Mouse (Mus musculus): ENCODE results near the gene Calm4.
"Not testable (repeated sequence)": the region's sequence is repeated elsewhere in the genome, so short reads cannot be mapped to it uniquely, and the experiment has no call there.

Gene Calm4

DNA sequence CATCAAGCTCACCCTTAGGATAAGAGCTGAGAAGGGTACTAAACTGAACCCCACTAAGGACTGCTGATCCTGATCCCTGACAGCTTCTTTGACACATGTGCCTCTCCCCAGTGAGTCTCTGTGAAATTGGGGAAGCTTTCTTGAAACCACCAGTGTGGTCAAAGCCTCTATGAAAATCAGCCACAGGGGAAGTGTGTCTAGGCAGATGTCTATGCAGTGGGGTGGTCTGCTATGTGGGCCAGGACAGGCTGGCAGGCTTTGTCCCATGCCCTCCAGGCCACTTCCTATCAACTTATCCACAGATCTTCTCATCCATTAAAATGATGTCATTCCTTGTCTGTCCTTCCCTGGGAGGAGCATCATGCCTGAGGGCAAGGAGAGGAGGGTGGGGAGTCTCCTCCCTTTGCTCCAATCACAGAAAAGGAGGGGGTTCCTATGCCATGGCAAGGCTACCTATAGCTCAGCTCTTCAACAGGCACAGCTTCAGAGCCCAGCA lies at the start of gene Calm4:
Calm4 (plus strand) TSS at position 446 of the 496 bp plus-strand sequence.
- not testable (repeated sequence) for DNase-seq

DNA sequence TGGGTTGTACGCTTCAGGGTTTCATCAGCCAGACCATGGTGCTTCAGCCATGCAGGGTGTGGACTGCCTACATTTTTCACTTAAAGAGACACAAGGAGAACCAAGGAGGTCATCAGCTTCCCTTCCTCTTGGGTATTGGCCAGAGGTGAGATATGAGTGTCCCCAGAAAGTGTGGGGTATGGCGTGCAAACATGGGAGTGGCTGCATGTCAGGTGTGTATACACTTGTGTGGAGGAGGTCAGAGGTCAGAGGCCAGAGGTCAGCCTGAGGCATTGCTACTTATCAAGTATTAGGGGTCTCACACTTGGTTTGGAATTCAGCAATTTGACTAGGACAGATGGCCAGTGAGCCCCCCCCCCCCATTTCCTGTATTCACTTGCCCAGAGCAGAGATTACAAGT lies 49.0 kb upstream of the Calm4 start:
- DNase-seq, result no peak

DNA sequence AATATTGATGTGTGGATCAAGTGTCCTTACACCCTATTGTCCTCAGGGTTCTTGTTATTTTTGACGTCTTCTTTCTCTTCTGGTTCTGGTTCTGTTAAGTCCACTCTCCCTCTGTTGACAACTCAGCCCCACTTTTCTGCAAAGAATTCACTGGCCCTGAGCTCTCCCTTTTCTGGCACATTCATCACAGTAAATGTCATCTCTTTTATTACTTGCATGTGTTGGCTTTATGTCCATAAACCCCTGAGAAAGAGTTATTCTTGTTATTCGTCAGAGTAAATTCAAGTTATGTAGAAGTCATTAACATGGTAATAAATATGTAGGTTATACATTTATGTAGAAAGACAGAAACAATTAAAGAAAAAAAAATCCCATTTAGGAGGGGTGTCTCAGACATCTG lies 48.0 kb upstream of the Calm4 start:
- no peak for DNase-seq

DNA sequence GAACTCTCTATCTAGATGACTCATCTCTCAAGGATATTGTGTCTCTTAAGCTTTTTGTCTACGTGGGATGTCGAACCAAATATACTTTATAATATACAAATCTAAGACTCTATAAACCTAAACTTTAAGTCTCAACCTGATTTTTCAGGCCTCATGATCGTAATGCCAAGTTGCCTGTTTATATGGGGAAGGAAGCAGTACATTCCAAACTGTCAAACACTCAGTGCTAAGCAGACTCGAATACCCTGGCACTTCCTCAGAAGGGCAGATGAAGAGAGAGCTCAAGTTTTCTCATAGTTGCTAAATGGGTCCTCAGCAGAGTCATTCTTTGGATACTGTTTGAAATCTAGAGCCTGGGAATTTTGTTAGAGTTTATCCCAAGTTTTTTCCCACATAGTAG lies 40.9 kb upstream of the Calm4 start:
- no peak for DNase-seq

DNA sequence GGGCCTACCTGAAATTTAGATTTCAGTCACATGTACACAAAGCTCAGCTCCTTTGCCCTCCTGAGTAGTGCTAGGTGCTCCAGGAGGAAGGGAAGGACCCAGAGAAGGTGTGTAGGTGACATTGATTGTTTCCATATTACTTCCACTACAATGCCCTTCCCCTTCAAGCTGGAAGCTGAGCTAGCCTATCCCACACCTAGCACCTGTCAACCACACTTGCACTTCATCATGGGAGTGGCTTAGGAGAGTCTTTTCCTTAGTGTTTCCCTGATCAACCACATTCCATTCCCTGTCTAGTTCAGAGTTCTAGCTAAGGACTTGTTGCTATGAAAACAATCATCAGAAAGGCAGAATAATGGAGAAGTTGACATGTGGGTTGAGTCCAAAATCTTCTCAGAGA lies 38.8 kb upstream of the Calm4 start:
- no peak for DNase-seq

DNA sequence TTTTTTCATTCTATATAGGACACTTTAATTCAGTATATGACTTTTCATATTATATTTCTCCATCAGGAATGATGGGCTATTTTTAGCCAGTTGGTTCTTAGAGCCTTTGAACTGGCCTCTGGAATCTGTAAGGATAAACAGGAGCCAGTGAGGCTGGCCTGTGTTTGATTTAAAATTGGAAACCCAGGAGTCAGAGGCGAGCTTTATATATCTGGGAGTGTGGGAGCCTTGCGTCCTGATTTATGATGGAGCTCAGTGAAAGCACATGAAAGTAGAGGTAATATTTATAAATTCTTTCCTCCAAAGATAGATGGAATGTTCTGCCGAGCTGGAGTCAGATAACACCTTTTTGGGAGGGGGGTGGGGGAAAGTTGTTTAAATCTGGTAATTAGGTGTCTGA lies 38.2 kb upstream of the Calm4 start:
- DNase-seq, result no peak

DNA sequence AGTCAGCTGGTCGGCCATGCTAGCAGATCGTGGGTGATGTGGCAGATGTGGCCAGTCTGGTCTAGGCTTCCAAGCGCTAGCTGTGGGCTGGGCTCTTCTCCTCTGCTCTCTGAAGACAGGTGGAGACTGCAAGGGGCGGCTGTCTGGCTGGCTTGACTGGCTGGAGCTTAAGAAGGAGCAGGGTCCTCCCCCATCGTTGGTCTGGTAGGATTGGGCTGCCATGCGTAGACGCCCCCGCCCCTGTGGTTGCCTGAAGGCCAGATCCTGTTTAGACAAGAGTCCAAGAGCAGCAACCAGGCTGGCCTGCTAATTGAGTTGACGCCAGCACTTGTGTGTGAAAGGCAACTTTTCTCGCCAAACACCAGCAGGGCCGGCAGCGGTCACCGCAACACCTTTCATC lies 33.4 kb upstream of the Calm4 start, which contains the start of gene Calml3:
Calml3 (minus strand) TSS at position 131 of the 400 bp plus-strand sequence.
- no peak for DNase-seq

DNA sequence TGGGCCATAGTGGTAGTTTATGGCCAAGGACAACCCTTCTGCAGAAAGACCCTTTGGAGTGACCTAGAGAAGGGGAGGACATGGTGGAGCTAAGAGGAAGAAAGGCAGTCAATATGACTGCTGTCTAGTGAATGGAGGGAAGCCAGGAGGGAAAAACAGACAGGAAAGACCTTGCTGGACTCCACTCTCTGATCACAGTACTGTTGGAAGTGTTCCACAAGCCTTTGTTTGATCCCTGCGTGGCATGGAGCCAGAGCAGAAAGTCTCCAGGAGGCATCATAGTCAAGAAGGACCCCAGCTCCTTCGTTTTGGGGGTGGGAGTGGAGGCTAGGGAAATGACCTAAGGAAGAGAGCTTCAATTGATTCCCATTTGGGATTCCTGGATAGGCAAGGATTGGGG lies 32.4 kb upstream of the Calm4 start:
- no peak for DNase-seq

DNA sequence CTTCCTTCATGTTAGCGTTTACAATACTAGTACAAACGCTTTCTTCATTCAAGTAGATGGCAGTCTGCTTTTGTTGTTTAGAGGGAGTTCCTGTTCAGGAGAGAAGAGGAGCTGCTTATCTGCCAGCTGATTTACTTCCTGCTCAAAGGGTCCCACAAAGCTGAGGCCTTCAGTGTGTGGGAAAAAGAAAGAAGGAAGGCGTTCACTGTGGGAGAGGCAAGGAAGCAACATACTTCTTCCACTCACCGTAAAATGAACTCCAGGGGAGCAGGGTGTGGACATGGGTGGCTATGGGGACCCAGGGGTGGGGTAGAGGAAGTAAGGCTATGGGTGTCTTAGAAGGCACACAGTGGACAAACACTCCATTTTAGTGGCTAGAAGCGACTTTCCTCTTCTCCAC lies 31.9 kb upstream of the Calm4 start:
- DNase-seq, result no peak

DNA sequence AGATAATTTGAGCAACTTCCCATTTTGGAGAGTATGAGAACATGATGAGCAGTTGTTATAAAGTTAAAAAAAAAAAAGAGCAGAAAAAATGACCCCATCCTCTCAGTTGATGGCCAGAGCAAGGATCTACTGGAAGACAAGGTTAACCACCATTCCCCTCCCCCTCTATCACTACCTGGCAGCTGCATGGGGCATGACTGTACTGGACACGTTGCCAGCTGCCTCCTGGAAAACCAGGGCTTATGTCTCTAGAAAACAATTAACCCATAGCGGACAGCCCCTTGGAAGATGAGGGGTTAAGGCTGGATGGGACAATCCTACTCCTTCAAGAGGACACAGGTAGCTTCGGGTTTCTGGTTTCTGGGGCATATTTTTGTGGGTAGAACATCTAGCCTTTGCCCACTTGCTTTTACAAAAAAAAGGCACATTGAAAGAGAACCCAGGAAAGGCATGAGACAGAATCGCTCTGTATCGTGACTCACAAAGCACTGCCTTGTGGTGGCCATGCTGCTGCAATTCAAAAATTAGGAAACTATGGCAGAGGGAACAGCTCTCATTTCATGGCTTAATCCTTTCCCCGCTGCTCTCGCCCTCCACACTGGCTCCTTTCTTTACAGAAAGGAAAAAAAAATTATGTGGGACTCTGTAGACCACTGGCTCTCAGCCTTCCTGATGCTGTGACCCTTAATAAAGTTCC lies 30.3 kb upstream of the Calm4 start:
- no peak for DNase-seq

DNA sequence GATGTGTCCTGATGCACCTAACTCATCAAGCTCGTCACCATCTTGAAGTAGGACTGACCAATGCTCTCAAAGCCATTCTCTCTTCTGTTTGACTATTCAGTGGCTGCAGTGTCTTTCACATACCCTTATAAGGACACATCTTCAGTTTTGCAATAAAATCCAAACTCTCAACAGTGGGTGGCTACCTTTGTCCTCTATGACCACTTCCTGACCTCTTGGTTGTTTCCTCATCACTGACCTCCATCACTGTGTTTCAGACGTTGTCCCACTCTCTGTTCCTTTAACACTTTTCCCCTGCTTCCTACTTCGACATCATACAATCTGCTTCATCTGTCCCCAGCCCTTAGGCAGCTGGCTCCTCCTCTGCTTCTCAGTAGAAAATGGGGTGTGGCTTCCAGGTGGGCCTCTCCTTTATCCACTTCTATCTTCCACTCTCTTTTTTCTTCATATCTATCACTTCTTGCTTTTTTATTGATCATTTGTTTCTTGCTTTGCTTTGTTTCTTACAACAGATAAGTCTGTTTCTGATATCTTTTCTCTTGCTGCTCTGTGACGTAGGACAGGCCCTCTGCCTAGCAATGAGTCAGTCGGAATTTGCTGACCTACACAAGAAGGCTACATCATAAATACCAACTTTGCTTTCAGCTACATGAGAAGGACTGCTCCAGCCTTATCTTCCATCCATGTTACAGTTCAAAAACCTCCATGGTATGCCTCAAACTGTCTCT lies 19.4 kb upstream of the Calm4 start:
- DNase-seq, result no peak

DNA sequence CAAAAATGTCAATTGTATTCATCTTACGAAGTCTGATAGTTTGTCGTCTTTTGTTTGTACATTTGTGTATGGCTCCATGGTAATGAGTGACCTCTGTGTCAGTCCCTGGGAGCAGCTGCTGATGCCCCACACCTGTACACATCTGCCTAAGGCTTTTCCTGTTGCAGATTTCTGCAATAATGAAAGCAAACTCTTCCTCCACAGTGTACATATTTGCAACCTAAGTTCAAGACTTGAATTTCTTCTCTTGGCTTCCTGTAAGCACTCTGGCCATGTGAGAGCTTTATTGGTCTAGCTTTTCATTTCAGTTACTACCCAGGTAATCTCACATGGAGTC lies 18.8 kb upstream of the Calm4 start:
- no peak for DNase-seq

DNA sequence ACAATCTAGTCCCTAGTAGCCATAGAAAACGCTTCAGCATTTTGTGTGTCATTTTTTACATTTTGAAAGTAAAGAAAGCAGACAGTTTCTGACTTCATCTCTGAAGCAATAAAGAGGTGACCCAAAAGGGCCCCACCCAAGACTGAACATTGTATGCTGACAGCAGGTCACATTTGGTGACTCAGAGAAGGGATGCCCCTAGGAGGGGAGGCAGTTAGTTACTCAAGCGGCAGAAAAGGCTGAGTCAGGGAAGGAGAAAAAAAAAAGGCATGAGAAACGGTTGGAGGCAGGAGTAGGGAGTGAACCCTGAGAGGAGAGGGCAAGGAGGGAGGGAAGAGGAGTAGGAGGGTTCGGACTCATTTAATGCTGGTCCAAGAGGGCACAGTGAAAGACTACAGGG lies 15.5 kb upstream of the Calm4 start:
- DNase-seq, result no peak

DNA sequence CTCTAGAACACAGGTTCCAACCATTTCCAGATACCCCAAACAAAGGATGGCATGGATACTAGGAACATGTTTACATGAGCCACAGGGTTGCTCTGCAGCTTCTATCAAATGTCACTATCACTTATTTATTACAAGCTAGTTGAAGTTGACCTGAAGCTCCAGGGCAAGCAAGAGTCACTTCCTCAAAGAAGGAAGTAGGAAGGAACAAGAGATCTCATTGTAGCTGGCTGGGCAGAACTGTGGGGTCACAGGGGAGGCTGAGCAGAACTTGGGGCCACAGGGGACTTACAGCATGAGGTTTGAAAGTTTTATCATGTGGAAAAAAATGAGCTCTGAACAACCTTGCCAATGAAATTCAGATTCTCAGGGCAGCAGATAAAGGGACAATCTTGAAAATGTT lies 11.8 kb upstream of the Calm4 start:
- DNase-seq, result no peak

DNA sequence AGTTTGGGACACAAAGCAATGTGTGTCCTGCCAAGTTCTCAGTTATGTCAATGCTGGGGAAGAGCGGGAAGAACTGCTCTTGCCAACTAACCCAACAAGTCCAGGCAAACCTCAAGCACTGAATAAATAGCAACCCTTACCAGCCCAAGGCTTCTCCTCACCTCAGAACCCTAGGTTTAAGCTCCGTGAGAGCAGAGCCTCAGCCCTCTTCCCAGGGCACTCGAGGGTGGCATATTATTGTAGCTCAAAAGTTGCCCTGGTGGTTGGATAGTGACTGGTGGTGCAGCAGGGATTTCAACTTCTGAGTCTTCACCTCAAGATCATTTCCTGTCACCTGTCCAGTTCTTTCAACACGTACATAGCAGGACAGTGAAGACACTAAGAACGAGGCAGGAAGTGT lies 6.0 kb upstream of the Calm4 start:
- DNase-seq, result no peak

DNA sequence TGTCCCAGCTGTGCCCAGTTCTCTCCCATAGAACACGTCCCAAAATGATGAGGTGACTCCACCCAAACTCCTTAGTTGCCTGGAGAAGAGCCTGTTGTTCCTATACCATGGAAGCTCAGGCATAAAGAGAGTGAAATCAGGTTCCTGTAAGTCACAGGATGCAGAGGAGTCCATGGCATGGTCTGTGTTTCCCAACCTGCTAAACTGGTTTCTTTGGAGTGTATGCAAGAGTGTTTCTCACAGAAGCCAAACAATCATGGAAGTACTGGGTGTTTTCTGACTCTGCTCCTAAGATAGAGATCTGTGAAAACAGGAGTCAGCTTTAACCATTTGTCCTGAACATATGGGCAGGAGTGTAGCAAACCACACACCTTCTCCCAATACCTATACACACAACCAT lies 5.6 kb upstream of the Calm4 start:
- DNase-seq, result no peak

DNA sequence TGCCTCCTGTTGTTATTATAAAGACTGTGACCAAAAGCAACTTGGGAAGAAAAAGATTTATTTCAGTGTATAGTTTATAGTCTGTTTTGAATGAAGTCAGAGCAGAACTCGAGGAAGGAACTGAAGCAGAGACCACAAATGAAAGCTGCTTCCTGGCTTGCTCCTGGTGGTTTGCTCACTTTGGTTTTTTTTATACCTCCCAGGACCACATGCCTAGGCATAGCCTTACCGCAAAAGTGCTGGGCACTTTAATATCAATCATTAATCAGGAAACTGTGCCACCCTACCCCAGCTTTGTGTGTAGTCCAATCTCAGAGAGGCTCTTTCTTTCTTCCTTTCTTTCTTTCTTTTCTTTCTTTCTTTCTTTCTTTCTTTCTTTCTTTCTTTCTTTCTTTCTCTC lies 5.1 kb upstream of the Calm4 start:
- no peak for DNase-seq

DNA sequence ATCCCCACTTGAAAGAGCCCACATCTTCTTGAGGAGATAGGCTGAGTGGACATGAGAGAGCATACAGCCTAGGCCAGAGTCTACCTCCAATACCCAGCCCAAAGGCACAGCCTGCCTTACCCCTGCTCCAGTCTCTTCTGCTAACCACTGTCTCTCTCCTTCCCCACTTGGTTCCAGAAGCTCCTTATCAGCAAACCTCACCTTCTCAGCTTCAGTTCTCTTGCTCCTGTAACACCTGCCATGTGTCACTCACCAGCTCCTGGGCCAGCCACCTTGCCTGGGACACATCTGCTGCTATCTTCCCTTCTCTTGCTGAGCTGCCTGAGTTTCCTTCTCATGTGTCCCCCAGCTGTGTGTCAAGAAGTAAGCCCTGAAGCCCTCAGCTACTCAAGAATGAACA lies 3.9 kb upstream of the Calm4 start:
- DNase-seq, result not testable (repeated sequence)

DNA sequence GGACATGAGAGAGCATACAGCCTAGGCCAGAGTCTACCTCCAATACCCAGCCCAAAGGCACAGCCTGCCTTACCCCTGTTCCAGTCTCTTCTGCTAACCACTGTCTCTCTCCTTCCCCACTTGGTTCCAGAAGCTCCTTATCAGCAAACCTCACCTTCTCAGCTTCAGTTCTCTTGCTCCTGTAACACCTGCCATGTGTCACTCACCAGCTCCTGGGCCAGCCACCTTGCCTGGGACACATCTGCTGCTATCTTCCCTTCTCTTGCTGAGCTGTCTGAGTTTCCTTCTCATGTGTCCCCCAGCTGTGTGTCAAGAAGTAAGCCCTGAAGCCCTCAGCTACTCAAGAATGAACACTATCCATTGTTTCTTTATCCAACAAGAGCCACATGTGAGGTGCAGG lies 3.1 kb downstream of the Calm4 start:
- DNase-seq, result not testable (repeated sequence)

DNA sequence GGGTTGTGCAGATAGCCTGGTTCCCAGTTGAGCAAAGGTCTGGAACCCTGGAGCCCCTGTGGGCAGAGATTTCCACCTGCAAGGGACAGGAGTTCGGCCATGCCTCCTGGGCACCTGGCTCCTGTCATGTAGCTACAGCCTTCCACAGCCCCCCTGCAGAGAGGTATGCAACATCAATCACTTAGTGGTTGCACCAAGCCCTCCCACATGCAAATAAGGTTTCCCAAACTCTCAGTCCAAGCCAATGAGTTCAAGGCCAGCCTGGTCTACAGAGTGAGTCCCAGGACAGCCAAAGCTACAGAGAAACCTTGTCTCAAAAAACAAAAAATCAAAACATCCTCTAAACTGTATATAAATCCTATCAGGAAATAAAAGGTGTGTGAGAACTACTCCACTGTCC lies 12.8 kb downstream of the Calm4 start:
- no peak for DNase-seq

DNA sequence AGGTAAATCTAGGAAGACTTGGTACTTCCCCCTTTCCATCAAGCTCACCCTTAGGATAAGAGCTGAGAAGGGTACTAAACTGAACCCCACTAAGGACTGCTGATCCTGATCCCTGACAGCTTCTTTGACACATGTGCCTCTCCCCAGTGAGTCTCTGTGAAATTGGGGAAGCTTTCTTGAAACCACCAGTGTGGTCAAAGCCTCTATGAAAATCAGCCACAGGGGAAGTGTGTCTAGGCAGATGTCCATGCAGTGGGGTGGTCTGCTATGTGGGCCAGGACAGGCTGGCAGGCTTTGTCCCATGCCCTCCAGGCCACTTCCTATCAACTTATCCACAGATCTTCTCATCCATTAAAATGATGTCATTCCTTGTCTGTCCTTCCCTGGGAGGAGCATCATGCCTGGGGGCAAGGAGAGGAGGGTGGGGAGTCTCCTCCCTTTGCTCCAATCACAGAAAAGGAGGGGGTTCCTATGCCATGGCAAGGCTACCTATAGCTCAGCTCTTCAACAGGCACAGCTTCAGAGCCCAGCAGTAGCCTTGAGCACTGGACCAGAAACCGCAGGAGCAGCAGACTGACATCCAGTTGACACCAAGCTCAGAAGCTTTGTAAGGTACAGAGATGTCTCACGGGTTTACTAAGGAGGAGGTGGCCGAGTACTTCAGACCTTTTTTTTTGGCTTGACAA lies 16.2 kb downstream of the Calm4 start, which contains the start of gene Calm5:
Calm5 (plus strand) TSS at position 526 of the 686 bp plus-strand sequence.
- DNase-seq, result not testable (repeated sequence)

DNA sequence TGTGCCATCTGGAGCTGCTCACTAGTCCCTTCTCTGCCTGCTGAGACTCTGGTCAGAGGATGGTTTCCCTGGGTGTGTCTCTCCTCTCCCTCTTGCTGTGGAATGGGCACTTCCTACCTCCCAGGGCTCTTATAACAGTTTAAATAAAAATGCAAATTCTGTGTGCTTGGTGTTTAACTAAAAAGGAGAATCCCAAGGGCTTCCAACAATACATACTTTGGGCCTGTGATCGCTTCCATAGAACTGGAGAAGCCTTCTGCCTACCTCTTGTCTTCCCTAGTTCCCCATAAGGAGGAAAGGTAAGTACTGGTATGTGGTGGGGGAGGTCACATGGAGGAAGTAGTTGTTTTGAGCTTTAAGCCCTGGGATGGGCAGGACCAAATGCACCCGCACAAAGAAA lies 17.3 kb downstream of the Calm4 start:
- no peak for DNase-seq

DNA sequence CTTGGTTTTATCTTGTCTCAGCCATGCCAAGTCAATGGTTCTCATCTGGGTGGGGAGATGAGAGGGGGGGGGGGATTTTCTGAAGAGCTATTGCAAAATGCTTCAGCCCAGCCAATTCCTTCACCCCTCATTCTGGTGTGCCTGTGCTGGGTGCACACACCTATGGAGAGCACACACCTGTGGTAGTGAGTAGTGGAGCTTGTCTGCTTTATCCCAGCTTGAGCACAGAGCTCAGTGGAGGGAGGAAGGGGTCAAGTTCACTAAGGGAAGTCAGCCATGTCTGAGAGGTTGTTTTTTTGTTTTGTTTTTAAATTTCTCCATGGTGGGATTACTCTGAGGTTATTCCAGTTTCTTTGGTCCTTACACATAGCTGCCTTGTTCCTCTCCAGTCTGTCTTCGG lies 18.7 kb downstream of the Calm4 start:
- no peak for DNase-seq

DNA sequence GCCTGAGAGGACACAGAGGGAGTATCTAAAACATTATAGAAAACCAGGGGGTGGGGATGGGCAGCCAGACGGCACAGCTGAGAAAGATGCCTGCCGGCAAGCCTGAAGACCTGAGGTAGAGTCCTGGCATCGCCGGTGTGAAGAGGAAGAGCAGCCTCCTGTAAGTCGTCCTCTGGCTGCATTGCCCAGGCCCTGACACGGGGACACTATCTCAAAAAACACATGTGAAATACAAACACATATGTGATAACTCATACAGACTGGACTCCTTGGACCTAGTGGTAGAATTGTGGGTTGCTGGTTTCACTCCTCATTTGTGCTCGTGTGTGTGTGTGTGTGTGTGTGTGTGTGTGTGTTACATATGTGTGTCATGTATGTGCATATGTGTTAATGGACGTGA lies 23.7 kb downstream of the Calm4 start:
- DNase-seq, result no peak

All from thymus, postnatal 25 days (tissue).